Mouse (Mus musculus) lung, embryonic 16.5 days (tissue): ENCODE measurements at regions not wholly inside any gene's neighbourhood (a gene's known extent, or its start where the extent isn't known, plus 50 kb on each side); places are given as distances from the start of the nearest gene placed in this dataset.

Source experiments
- ATAC-seq: fragments of 200-750 bp; cut with Nextera tagmentation; 2 replicates; pipeline ENCODE4 v1.8.0; 2017; ENCODE audit warnings: low read depth, mild to moderate bottlenecking, moderate library complexity
- H3K27ac ChIP-seq: fragments of 300-500 bp; sonication (generic); 2 replicates; pipeline ENCODE4 v1.5.1; 2014; ENCODE audit warnings: mild to moderate bottlenecking, control low read depth, low read length
- H3K27me3 ChIP-seq: fragments of 300-500 bp; sonication (generic); 2 replicates; pipeline ENCODE4 v1.6.1; 2014; ENCODE audit warnings: low read depth, low read length, mixed read lengths; ENCODE audit not compliant: control insufficient read depth, insufficient read depth
- H3K36me3 ChIP-seq: fragments of 300-500 bp; sonication (generic); 2 replicates; pipeline ENCODE4 v1.6.1; 2014; ENCODE audit warnings: low read length; ENCODE audit not compliant: control insufficient read depth, insufficient read depth
- H3K4me1 ChIP-seq: fragments of 300-500 bp; sonication (generic); replicated peaks from 2 replicates; pipeline ENCODE4 v1.6.1; 2014; ENCODE audit warnings: low read length, mixed read lengths; ENCODE audit not compliant: control insufficient read depth, insufficient read depth
- H3K4me2 ChIP-seq: fragments of 300-500 bp; sonication (generic); 2 replicates; pipeline ENCODE4 v1.6.1; 2014; ENCODE audit warnings: low read depth, low read length, control low read depth
- H3K4me3 ChIP-seq: fragments of 300-500 bp; sonication (generic); 2 replicates; pipeline ENCODE4 v1.5.1; 2014; ENCODE audit warnings: mild to moderate bottlenecking, low read length, control low read depth
- H3K9ac ChIP-seq: fragments of 300-500 bp; sonication (generic); 2 replicates; pipeline ENCODE4 v1.6.1; 2014; ENCODE audit warnings: low read length, control low read depth
- H3K9me3 ChIP-seq: fragments of 300-500 bp; sonication (generic); 2 replicates; pipeline ENCODE4 v1.6.1; 2016; ENCODE audit warnings: low read length; ENCODE audit not compliant: control insufficient read depth
- WGBS: fragments of 180-500 bp; shearing (Covaris S2); extraction: QIAGEN DNeasy Blood & Tissue Kit; methylation state at CpG from one replicate; pipeline ENCODE4 v1.1.7; 2014; 5-methylcytosine and 5-hydroxymethylcytosine counted together

DNA sequence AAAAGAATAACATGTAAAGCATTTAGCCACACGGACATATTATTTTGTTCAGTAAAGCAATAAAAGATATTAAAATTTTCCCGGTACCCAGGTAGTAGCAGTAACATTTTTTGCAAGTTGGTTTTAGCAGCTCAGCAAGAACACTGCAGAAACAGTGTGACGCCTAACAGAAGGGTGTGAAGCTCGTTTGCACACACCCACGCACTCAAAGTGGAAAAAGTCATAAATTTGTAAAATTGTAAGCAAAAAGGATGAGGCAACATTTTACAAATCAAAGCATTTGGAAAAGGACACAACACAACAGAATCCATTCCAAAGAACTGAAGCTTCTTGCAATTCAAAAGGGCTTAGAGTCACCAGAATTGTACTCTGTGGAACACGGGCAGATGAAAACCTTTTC lies 1053.6 kb upstream of the Celf2 start:
- H3K27ac ChIP-seq: no peak overlapping the region
- ATAC-seq: no peak
- no peaks in the 10 kb centered on the region for H3K27me3 ChIP-seq
- H3K4me1 ChIP-seq: no peaks in the 10 kb centered on the region
- H3K36me3 ChIP-seq: no peaks in the 10 kb centered on the region
- no peaks in the 10 kb centered on the region for H3K9me3 ChIP-seq
- no peak overlapping the region for H3K9ac ChIP-seq
- 76% methylated on average over 6 of the region's 6 CpGs for WGBS
- no peak overlapping the region for H3K4me2 ChIP-seq
- H3K4me3 ChIP-seq: no peak overlapping the region

GRCm38 (mm10) chr2:8546116-8546515 lies 1036.8 kb upstream of the Celf2 start:
- Histone ChIP-seq H3K9ac (no peak overlapping the region), H3K4me1 (no peaks in the 10 kb centered on the region), H3K27me3 (no peaks in the 10 kb centered on the region), H3K4me3 (no peak overlapping the region), H3K36me3 (no peaks in the 10 kb centered on the region), H3K9me3 (no peaks in the 10 kb centered on the region), H3K27ac (no peak overlapping the region), H3K4me2 (no peak overlapping the region)
- ATAC-seq: no peak

DNA sequence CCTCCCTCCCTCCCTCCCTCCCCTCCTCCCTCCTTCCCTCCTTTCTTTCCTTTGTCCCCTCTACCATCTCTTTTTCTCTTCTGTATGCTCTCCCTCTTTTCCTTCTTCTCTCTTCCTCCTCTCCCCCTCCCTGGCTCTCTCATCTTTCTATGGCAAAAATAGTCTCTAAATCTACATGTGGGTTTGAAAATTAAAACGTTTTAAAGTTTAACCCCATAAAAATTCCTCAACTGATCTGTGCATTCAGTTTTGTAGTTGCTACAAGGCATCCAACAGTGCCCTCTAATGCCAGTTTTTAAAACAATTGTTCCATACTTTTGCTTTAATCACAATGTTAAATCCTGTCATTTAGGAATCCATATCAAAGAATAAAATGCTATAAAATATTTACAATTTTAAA lies 1027.5 kb upstream of the Celf2 start:
- no peak overlapping the region for H3K27ac ChIP-seq
- H3K27me3 ChIP-seq: no peaks in the 10 kb centered on the region
- H3K9me3 ChIP-seq: no peaks in the 10 kb centered on the region
- H3K4me2 ChIP-seq: no peak overlapping the region
- no peak overlapping the region for H3K4me3 ChIP-seq
- no peaks in the 10 kb centered on the region for H3K36me3 ChIP-seq
- H3K4me1 ChIP-seq: no peaks in the 10 kb centered on the region
- 4% methylated on average over 1 of the region's 1 CpGs for WGBS
- H3K9ac ChIP-seq: no peak overlapping the region
- ATAC-seq: no peak

GRCm38 (mm10) chr2:8498466-8498865 lies 989.1 kb upstream of the Celf2 start:
- no peaks in the 10 kb centered on the region for H3K27me3 ChIP-seq
- no peak overlapping the region for H3K27ac ChIP-seq
- H3K4me3 ChIP-seq: no peak overlapping the region
- H3K9ac ChIP-seq: no peak overlapping the region
- H3K4me2 ChIP-seq: no peak overlapping the region
- H3K36me3 ChIP-seq: no peaks in the 10 kb centered on the region
- H3K4me1 ChIP-seq: no peaks in the 10 kb centered on the region
- no peaks in the 10 kb centered on the region for H3K9me3 ChIP-seq
- no peak for ATAC-seq
- WGBS: 39% methylated on average over 1 of the region's 1 CpGs

GRCm38 (mm10) chr2:8477827-8478528 lies 968.6 kb upstream of the Celf2 start:
- Histone ChIP-seq H3K9ac (no peak overlapping the region), H3K4me3 (no peak overlapping the region), H3K4me2 (no peak overlapping the region), H3K9me3 (no peaks in the 10 kb centered on the region), H3K36me3 (no peaks in the 10 kb centered on the region), H3K4me1 (no peaks in the 10 kb centered on the region), H3K27ac (no peak overlapping the region), H3K27me3 (no peaks in the 10 kb centered on the region)
- ATAC-seq: no peak
- 43% methylated on average over 6 of the region's 6 CpGs for WGBS

DNA sequence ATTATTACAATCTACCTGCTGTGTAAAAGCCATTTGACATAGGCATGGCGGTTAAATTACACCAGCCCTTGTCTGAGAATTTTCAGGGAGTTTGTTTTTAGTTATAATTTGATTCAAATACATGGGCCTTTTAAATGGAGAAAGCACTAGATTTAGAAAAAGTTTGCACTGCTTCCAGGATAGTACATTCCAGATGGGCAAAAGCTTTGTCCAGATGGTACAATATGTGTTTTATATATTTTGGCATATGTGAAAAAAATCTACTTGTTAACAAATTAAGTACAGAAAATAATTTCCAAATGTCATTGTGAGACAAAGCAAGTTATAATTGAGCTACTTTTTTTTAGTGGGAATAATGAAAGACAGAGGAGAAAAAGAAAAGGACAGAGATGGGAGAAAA lies 961.2 kb upstream of the Celf2 start:
- Histone ChIP-seq H3K4me3 (no peak overlapping the region), H3K9me3 (no peaks in the 10 kb centered on the region), H3K4me1 (no peaks in the 10 kb centered on the region), H3K36me3 (no peaks in the 10 kb centered on the region), H3K4me2 (no peak overlapping the region), H3K9ac (no peak overlapping the region), H3K27me3 (no peaks in the 10 kb centered on the region), H3K27ac (no peak overlapping the region)
- no peak for ATAC-seq
- WGBS: 93% methylated on average over 1 of the region's 1 CpGs

DNA sequence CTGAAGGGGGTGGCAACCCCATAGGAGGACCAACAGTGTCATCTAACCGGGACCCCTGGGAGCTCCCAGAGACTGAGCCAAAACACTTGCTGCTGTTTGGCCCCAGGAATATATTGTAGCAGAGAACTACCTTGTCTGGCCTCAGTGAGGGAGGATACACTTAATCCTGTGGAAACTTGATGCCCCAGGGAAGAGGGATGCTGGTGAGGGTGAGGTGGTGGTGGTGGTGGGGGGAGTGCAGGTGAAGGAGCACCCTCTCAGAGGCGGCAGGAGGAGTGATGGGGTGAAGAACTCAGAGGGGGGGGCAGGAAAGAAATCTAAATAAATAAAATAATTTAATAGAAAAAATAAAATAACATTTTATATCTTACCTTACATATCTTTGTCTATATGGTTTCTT lies 959.6 kb upstream of the Celf2 start:
- Histone ChIP-seq H3K9me3 (no peaks in the 10 kb centered on the region), H3K4me2 (no peak overlapping the region), H3K4me1 (no peaks in the 10 kb centered on the region), H3K4me3 (no peak overlapping the region), H3K9ac (no peak overlapping the region), H3K27me3 (no peaks in the 10 kb centered on the region), H3K27ac (no peak overlapping the region), H3K36me3 (no peaks in the 10 kb centered on the region)
- no peak for ATAC-seq
- WGBS: 36% methylated on average over 2 of the region's 2 CpGs

GRCm38 (mm10) chr2:8468351-8468750 lies 959.0 kb upstream of the Celf2 start:
- no peaks in the 10 kb centered on the region for H3K4me1 ChIP-seq
- ATAC-seq: no peak
- H3K27ac ChIP-seq: no peak overlapping the region
- no peak overlapping the region for H3K4me3 ChIP-seq
- no peaks in the 10 kb centered on the region for H3K36me3 ChIP-seq
- no peaks in the 10 kb centered on the region for H3K9me3 ChIP-seq
- no peak overlapping the region for H3K4me2 ChIP-seq
- H3K27me3 ChIP-seq: no peaks in the 10 kb centered on the region
- H3K9ac ChIP-seq: no peak overlapping the region

- Histone ChIP-seq H3K27me3 (no peaks in the 10 kb centered on the region), H3K36me3 (no peaks in the 10 kb centered on the region), H3K9me3 (no peaks in the 10 kb centered on the region), H3K9ac (no peak overlapping the region), H3K4me1 (no peaks in the 10 kb centered on the region), H3K4me3 (no peak overlapping the region), H3K27ac (no peak overlapping the region), H3K4me2 (no peak overlapping the region)
- 71% methylated on average over 2 of the region's 2 CpGs for WGBS
- no peak for ATAC-seq
These were observed 958.3 kb upstream of the Celf2 start for GRCm38 (mm10) chr2:8467531-8468203.
